Mouse (Mus musculus) hindbrain, embryonic 11.5 days (tissue): Measurements from ENCODE around the gene Elk3. TPM values are rescaled to one million over a fixed set of nuclear protein-coding genes. Genes with fewer than 3 reads are reported as not detected.

Source experiments
- ATAC-seq: fragments of 200-750 bp; cut with Nextera tagmentation; 2 replicates; pipeline ENCODE4 v1.8.0; 2017; ENCODE audit warnings: mild to moderate bottlenecking, moderate TSS enrichment, moderate library complexity; ENCODE audit not compliant: low FRiP score
- DNase-seq: peaks from one replicate; pipeline ENCODE4 v3.0.0-alpha.2; 2015; ENCODE audit warnings: low spot score
- H3K27ac ChIP-seq: fragments of 300-500 bp; sonication (generic); 2 replicates; pipeline ENCODE4 v1.5.1; 2014; ENCODE audit warnings: mild to moderate bottlenecking, low read depth, low read length
- H3K27me3 ChIP-seq: fragments of 300-500 bp; sonication (generic); 2 replicates; pipeline ENCODE4 v1.6.1; 2014; ENCODE audit warnings: mild to moderate bottlenecking, low read length, moderate library complexity, mixed read lengths; ENCODE audit not compliant: control insufficient read depth, insufficient read depth
- H3K36me3 ChIP-seq: fragments of 300-500 bp; sonication (generic); 2 replicates; pipeline ENCODE4 v1.6.1; 2014; ENCODE audit warnings: mild to moderate bottlenecking, low read length, moderate library complexity, mixed read lengths; ENCODE audit not compliant: control insufficient read depth, insufficient read depth
- H3K4me1 ChIP-seq: fragments of 300-500 bp; sonication (generic); replicated peaks from 2 replicates; pipeline ENCODE4 v1.6.1; 2014; ENCODE audit warnings: low read length, mixed read lengths; ENCODE audit not compliant: control insufficient read depth, insufficient read depth
- H3K4me2 ChIP-seq: fragments of 300-500 bp; sonication (generic); replicated peaks from 2 replicates; pipeline ENCODE4 v1.6.1; 2014; ENCODE audit warnings: mild to moderate bottlenecking, low read depth, low read length
- H3K4me3 ChIP-seq: fragments of 300-500 bp; sonication (generic); 2 replicates; pipeline ENCODE4 v1.5.1; 2014; ENCODE audit warnings: low read depth, low read length
- H3K9ac ChIP-seq: fragments of 300-500 bp; sonication (generic); 2 replicates; pipeline ENCODE4 v1.6.1; 2014; ENCODE audit warnings: low read depth, low read length
- H3K9me3 ChIP-seq: fragments of 300-500 bp; sonication (generic); 2 replicates; pipeline ENCODE4 v1.6.1; 2016; ENCODE audit warnings: low read length; ENCODE audit not compliant: control insufficient read depth
- WGBS: fragments of 180-500 bp; shearing (Covaris S2); extraction: QIAGEN DNeasy Blood & Tissue Kit; methylation state at CpG from one replicate; pipeline ENCODE4 v1.1.7; 2014; 5-methylcytosine and 5-hydroxymethylcytosine counted together
- polyA plus RNA-seq: library from polyadenylated mRNA; unstranded; fragments of >200 nt; fragmentation: Nextera tagmentation; extraction: Ambion mirVana; gene quantifications from 2 replicates; pipeline ENCODE4 v1.2.1, GENCODE M21; 2014

The Elk3 gene
- polyA plus RNA-seq, 1 experiment from 2014 or later: 22.8 TPM

- Histone ChIP-seq H3K4me2 (no peak overlapping the region), H3K9me3 (no peaks in the 10 kb centered on the region), H3K9ac (no peak overlapping the region), H3K27ac (no peak overlapping the region), H3K36me3 (no peaks in the 10 kb centered on the region), H3K27me3 (no peaks in the 10 kb centered on the region), H3K4me1 (0 out of 2 replicates have a peak, but pooled peaks cover 3% of the 10 kb centered on the region), H3K4me3 (no peak overlapping the region)
- no peak for DNase-seq
- ATAC-seq: no peak
- WGBS: 93% methylated on average over 8 of the region's 8 CpGs
Measured at GRCm38 (mm10) chr10:93251426-93251825, 59.5 kb downstream of the Elk3 start.

DNA sequence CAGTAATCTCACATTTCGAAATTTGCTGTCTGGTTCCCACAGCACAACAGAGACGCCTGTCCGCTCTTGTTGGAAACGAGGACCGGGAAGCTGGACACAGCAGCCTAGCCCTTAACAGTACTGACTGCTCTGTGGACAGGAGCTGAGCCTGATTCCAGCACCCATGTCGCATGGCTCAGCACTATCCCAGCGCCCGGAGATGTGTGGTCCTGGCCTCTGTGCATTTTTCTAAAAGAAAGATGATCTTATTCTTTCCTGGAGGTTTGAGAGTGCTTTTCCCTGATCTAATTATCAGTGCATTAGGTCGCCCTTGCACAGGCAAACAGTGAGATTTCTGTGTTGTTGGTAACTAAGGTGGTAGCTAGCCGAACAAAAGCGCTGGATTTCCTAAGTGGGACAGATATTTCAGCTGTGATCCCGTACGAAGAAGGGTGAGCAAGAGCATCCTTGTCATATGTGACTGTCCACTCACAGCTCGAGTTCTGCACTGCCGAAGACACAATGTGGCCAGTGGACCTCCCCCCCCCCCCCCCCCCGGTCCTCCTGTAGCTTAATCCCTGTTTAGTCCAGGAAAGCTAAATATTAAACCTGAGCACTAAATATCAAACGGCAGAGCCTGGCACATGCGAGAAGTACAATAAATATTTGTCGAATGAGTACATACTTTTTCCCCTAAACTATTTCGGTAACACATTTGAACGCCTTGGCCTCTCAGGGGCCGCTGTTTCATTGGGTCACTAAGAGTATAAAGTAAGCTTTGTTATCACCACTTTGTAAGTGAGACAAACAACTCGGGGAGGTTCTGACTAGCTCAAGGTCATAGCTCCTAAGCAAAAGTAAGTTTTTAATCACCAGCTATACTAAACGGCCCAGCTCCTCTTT, 60.3 kb downstream of the Elk3 start:
- no peaks in the 10 kb centered on the region for H3K27me3 ChIP-seq
- no peak overlapping the region for H3K4me3 ChIP-seq
- no peaks in the 10 kb centered on the region for H3K9me3 ChIP-seq
- H3K9ac ChIP-seq: no peak overlapping the region
- 84% methylated on average over 24 of the region's 24 CpGs for WGBS
- ATAC-seq: no peak
- 0 out of 2 replicates have a peak, but pooled peaks cover 3% of the 10 kb centered on the region for H3K4me1 ChIP-seq
- DNase-seq: no peak
- H3K27ac ChIP-seq: no peak overlapping the region
- no peak overlapping the region for H3K4me2 ChIP-seq
- no peaks in the 10 kb centered on the region for H3K36me3 ChIP-seq

GRCm38 (mm10) chr10:93249901-93250300, 61.0 kb downstream of the Elk3 start:
- DNase-seq: no peak
- no peak for ATAC-seq
- H3K9me3 ChIP-seq: no peaks in the 10 kb centered on the region
- H3K9ac ChIP-seq: no peak overlapping the region
- no peak overlapping the region for H3K27ac ChIP-seq
- H3K4me2 ChIP-seq: no peak overlapping the region
- no peaks in the 10 kb centered on the region for H3K4me1 ChIP-seq
- 70% methylated on average over 7 of the region's 7 CpGs for WGBS
- no peak overlapping the region for H3K4me3 ChIP-seq
- H3K27me3 ChIP-seq: no peaks in the 10 kb centered on the region
- no peaks in the 10 kb centered on the region for H3K36me3 ChIP-seq

DNA sequence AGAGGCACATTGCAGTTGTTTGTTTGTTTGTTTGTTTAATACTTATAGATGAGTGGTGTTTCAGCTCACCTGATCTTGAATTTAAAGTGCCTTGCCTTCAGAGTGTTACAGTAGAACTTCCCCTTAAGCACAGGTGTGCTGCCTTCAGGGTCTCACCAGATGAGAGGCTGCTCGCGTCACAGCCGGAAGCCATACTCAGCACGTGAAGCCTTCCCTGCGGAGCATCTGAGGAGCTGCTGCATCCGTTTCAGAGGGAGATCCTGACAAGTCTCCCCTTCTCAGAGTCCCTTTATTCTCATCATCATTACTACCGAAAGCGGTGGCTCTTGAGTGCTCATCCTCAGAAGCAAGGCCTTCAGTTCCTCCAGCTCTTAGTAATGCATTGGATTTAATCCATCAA, 62.5 kb downstream of the Elk3 start:
- no peaks in the 10 kb centered on the region for H3K27me3 ChIP-seq
- 85% methylated on average over 8 of the region's 8 CpGs for WGBS
- DNase-seq (no peak), ATAC-seq (no peak)
- H3K27ac ChIP-seq: no peak overlapping the region
- no peak overlapping the region for H3K4me3 ChIP-seq
- no peaks in the 10 kb centered on the region for H3K36me3 ChIP-seq
- no peak overlapping the region for H3K9ac ChIP-seq
- H3K4me2 ChIP-seq: no peak overlapping the region
- H3K4me1 ChIP-seq: no peaks in the 10 kb centered on the region
- H3K9me3 ChIP-seq: no peaks in the 10 kb centered on the region

DNA sequence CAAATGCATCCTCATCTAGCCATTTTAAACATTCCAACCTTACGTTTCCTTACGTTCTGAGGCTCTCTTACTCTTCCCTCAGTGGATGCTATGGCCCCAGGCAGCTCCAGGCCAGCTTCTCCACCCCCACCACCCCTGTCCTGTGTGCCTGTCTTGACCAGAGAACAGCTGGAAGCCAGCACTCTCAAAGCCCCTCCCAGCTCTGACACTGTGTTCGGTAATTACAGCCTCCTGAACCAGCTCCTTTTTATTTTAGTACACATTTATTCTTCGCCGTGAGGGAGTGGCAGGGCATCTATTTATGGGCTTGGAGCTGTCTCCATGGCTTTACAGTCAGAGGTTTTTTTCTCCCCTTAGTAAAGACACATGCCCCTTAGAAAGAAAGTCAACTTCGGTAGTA, 63.0 kb downstream of the Elk3 start:
- no peak overlapping the region for H3K4me2 ChIP-seq

DNA sequence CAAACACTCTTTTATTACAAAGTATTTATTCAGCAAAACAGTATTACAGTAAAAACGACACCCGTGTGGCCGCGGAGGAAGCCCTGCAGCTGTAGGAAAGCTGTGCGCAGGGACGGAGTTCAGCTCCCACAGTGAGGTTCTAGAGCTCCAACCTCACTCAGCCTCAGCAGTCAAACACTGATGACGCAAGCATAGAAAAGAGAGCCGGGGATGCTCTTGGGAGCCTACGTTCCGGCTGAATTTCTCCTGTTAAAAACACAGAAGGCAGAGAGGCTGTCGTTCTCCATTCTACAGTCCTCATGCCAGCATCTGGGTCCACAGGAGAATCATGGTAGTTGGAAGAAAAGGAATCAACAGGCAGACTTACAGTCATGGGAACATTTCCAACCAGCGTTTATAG, 63.5 kb downstream of the Elk3 start:
- no peaks in the 10 kb centered on the region for H3K4me1 ChIP-seq
- no peak for DNase-seq
- no peaks in the 10 kb centered on the region for H3K9me3 ChIP-seq
- no peak overlapping the region for H3K9ac ChIP-seq
- H3K4me3 ChIP-seq: no peak overlapping the region
- no peak for ATAC-seq
- H3K4me2 ChIP-seq: no peak overlapping the region
- no peaks in the 10 kb centered on the region for H3K36me3 ChIP-seq
- H3K27ac ChIP-seq: no peak overlapping the region
- no peaks in the 10 kb centered on the region for H3K27me3 ChIP-seq
- 89% methylated on average over 12 of the region's 12 CpGs for WGBS

More for the DNA sequence above, 63.0 kb downstream of the Elk3 start:
- Histone ChIP-seq H3K4me1 (no peaks in the 10 kb centered on the region), H3K27ac (no peak overlapping the region), H3K27me3 (no peaks in the 10 kb centered on the region), H3K4me3 (no peak overlapping the region), H3K9ac (no peak overlapping the region), H3K36me3 (no peaks in the 10 kb centered on the region), H3K9me3 (no peaks in the 10 kb centered on the region)
- 57% methylated on average over 6 of the region's 6 CpGs for WGBS
- DNase-seq: no peak
- no peak for ATAC-seq

DNA sequence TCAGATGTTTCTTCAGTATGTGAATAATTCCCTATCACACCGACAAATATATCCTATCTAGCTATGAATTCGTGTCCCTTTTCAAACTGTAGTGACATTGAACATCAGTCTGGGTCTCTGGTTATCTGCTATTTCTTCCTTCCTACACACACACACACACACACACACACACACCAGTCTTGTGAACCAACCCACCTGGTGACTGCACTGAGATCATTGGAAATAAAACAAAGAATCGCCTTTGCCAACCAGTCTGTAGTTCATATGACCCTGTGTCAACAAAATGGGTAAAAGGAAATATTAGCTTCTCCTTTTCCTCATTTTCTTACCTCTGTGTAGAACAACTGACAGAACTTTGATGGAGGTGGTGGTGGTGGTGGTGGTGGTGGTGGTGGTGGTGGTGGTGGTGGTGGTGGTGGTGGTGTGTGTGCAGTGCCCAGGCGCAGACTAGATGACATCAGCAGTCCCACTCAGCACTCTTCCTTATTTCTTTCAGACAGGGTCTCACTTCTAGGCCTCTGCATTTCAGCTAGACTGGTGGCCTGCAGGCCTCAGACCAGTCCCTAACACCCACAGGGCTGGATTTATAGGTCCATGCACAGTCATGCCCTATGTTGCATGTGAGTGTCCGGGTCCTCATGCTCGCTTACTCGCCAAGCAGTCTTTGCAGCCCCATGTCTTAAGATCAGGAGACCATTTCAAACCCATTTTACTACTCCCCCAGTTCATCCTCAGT, 64.6 kb downstream of the Elk3 start:
- H3K27me3 ChIP-seq: no peaks in the 10 kb centered on the region
- ATAC-seq (no peak), DNase-seq (no peak)
- H3K27ac ChIP-seq: no peak overlapping the region
- H3K4me3 ChIP-seq: no peak overlapping the region
- 95% methylated on average over 7 of the region's 7 CpGs for WGBS
- no peak overlapping the region for H3K4me2 ChIP-seq
- H3K4me1 ChIP-seq: no peaks in the 10 kb centered on the region
- no peak overlapping the region for H3K9ac ChIP-seq
- no peaks in the 10 kb centered on the region for H3K9me3 ChIP-seq
- no peaks in the 10 kb centered on the region for H3K36me3 ChIP-seq

GRCm38 (mm10) chr10:93244209-93244705, 66.7 kb downstream of the Elk3 start:
- H3K4me1 ChIP-seq: no peaks in the 10 kb centered on the region
- no peak overlapping the region for H3K4me2 ChIP-seq
- WGBS: 87% methylated on average over 10 of the region's 10 CpGs
- no peaks in the 10 kb centered on the region for H3K27me3 ChIP-seq
- no peak for ATAC-seq
- no peak overlapping the region for H3K4me3 ChIP-seq
- H3K9me3 ChIP-seq: no peaks in the 10 kb centered on the region
- no peak overlapping the region for H3K9ac ChIP-seq
- no peak overlapping the region for H3K27ac ChIP-seq
- DNase-seq: no peak
- no peaks in the 10 kb centered on the region for H3K36me3 ChIP-seq
